Mouse (Mus musculus): Measurements from ENCODE around the gene Ccr7. TPM values are rescaled to one million over a fixed set of nuclear protein-coding genes. Genes with fewer than 3 reads are reported as not detected.
A peak's percentile ranks its signal among the peaks of the same experiment; 100 is the strongest.

Ccr7 gene
- polyA plus RNA-seq, 1 experiment from 2014 or later = 0.38 TPM

DNA sequence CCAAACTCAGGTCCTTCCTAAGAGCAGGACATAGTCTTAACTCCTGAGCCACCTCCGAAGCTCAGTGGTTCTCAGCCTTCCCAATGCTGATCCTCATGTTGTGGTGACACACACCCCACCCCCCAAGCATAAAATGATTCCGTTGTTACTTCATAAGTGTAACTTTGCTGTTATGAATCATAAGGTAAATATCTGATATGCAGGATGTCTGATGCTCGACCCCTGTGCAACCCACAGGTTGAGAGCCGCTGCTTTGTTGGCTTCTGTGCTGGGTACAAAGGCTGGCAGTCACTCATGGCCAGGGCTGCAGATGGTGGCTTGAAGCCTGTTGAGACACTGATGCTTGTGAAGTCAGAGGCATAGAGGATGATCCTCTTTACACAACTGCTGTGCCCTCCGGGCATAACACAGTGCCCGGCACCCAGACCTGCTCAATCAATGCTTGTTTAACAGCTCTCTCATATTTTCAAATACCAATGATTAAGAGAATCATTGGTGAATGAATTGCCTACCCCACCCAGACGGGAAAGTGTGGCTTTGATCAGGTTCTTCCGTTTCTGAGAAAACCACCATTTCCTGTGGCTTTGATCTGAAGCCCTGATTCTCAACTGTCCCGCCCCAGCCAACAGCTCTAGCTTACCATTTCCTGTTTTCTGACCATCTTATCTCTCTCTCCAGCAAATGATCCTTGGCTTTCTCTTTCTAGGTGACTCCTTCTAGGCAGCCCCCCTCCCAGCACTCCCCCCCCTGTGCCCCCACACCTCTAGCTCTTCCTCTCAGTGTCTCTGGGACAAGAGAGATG is 50.1 kb downstream of the Ccr7 start:
- no peaks in the 10 kb centered on the region for H3K27me3 ChIP-seq
- no peaks in the 10 kb centered on the region for H3K36me3 ChIP-seq
- WGBS = 63% methylated on average over 9 of the region's 9 CpGs
- H3K4me3 ChIP-seq = no peak overlapping the region
- no peak overlapping the region for H3K27ac ChIP-seq
- ATAC-seq (ENCODE audit: insufficient number of reproducible peaks, low FRiP score, low TSS enrichment, low read depth) = no peak
- H3K9ac ChIP-seq = no peak overlapping the region
- peaks cover 30% of the 10 kb centered on the region for H3K4me1 ChIP-seq
- no peak overlapping the region for H3K4me2 ChIP-seq
- no peaks in the 10 kb centered on the region for H3K9me3 ChIP-seq

DNA sequence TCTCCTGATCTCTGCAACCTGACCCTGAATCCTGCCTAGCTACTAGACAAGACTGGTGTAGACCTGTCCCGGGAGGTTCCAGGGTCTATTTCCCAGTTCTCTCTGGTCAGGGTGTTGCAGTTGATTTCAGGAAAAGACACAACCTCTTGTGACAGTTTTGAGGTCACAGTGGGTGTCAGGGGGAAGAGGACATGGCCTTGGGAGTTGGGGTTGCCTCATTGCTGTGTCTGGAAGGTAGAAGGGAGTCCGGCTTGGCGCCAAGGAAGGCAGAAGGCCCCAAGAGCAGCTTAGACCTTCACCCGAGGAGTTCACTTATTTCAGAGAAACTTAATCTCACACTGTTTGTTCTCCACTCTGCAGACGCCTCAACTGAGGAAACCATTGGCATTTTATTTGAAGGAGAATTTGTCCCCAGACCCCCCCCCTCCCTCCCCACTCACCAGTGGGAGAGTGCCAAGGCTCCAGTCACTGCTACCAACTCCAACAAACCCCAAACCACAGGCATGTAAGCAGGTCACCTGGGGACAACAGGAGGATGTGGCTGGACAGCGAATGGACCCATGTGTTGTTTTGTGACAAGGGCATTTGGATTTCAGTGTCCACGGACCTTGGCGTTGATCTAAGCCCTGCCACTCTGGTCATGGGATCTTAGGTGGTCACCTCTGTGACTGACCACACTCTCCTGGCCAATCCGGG is 52.2 kb downstream of the Ccr7 start:
- no peak for ATAC-seq (ENCODE audit: insufficient number of reproducible peaks, low FRiP score, low TSS enrichment, low read depth)
- H3K4me1 ChIP-seq = peaks cover 40% of the 10 kb centered on the region
- H3K9me3 ChIP-seq = no peaks in the 10 kb centered on the region
- H3K4me3 ChIP-seq = no peak overlapping the region
- no peaks in the 10 kb centered on the region for H3K36me3 ChIP-seq
- H3K4me2 ChIP-seq = no peak overlapping the region
- H3K9ac ChIP-seq = no peak overlapping the region
- 0 out of 2 replicates have a peak overlapping the region, but pooled peaks have one; percentile 14 for H3K27ac ChIP-seq
- WGBS = 75% methylated on average over 9 of the region's 9 CpGs
- no peaks in the 10 kb centered on the region for H3K27me3 ChIP-seq

DNA sequence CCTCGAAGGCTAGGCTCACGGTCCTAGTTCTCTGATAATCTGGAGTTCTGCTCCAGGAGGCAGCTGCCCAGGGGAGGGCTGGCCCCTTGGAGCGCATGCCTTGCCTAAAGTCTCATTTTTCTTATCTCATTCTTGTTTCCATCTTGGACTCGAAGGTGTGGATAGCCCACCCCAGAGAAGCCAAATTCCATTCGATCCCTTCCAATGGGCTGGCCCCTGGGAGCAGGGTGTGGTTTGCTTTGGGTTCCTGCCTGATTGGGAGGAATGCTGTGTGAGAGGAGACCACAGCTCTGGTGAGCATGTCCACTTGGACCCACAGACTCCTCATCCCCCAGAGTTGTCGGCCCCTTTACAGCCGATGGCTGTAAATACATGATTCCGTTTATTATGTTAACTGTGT is 53.2 kb downstream of the Ccr7 start:
- Histone ChIP-seq H3K9me3 (no peaks in the 10 kb centered on the region), H3K4me2 (no peak overlapping the region), H3K27ac (no peak overlapping the region), H3K36me3 (no peaks in the 10 kb centered on the region), H3K4me3 (no peak overlapping the region), H3K27me3 (no peaks in the 10 kb centered on the region), H3K4me1 (peaks cover 40% of the 10 kb centered on the region), H3K9ac (no peak overlapping the region)
- WGBS = 61% methylated on average over 8 of the region's 8 CpGs
- no peak for ATAC-seq (ENCODE audit: insufficient number of reproducible peaks, low FRiP score, low TSS enrichment, low read depth)

DNA sequence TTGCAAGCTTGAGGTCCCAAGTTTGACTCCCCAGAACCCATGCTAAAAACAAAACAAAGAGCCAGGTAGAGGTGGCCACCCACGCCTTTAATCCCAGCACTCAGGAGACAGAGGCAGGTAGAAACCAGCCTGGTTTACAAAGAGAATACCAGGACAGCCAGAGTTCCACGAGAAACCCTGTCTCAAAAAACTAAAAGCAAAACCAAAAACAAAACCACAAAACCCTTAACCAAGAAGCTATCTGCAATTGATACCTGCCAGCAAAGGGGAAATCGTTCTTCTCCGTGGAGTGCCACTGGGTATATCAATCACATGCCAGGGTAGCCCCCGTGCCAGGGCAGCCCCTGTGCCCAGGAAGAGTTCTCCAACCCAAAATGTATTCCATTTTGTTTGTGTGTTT is 54.7 kb downstream of the Ccr7 start:
- Histone ChIP-seq H3K4me2 (no peak overlapping the region), H3K27me3 (no peaks in the 10 kb centered on the region), H3K4me3 (no peak overlapping the region), H3K4me1 (peaks cover 41% of the 10 kb centered on the region), H3K27ac (0 out of 2 replicates have a peak overlapping the region, but pooled peaks have one; percentile 11), H3K9ac (no peak overlapping the region), H3K36me3 (no peaks in the 10 kb centered on the region), H3K9me3 (no peaks in the 10 kb centered on the region)
- no peak for ATAC-seq (ENCODE audit: insufficient number of reproducible peaks, low FRiP score, low TSS enrichment, low read depth)
- WGBS = 80% methylated on average over 5 of the region's 5 CpGs

DNA sequence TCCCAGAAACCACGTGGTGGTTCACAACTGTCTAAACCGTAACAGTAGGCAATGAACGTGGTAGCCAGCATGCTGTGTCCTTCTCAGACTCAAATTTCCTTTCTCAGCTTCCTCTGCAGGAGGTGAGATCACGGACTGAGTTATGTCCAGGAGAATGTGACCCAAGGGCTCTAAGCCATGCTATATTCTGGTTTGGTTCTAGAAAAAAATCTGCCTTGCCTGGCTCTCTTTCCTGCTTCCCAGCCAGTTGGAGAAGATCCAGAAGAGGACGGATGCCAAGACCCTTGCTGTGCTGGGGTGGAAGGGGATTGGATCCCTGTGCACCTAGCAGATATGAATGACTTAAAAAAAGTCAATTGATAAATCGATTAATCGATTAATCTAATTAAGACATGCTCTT is 55.4 kb downstream of the Ccr7 start:
- peaks cover 46% of the 10 kb centered on the region for H3K4me1 ChIP-seq
- no peaks in the 10 kb centered on the region for H3K36me3 ChIP-seq
- H3K4me2 ChIP-seq = no peak overlapping the region
- no peaks in the 10 kb centered on the region for H3K9me3 ChIP-seq
- no peak overlapping the region for H3K4me3 ChIP-seq
- H3K27me3 ChIP-seq = no peaks in the 10 kb centered on the region
- ATAC-seq (ENCODE audit: insufficient number of reproducible peaks, low FRiP score, low TSS enrichment, low read depth) = no peak
- H3K9ac ChIP-seq = no peak overlapping the region
- WGBS = 67% methylated on average over 7 of the region's 7 CpGs
- 0 out of 2 replicates have a peak overlapping the region, but pooled peaks have one; percentile 11 for H3K27ac ChIP-seq

DNA sequence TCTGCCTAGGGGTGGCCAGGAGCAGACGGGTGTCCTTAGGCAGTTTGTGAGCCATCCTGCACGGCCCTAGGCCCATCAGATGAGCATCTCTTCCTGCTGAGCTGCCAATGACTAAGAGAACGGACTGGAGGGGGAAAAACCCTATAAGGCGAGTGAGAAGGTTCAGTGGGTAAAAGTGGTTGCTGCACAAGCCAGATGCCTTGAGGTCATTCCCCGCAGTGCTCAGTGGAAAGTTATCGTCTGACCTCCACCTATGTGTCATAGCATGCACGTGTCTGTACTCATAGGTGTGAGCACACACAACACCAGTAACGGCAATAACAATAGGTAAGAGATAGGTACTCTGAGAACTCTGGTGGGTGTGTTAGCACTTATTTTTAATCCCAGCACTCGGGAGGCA is 56.0 kb downstream of the Ccr7 start:
- Histone ChIP-seq H3K27ac (peak overlapping the region; percentile 70; the same call in 1 of the 2 replicates), H3K9me3 (no peaks in the 10 kb centered on the region), H3K4me2 (no peak overlapping the region), H3K36me3 (no peaks in the 10 kb centered on the region), H3K9ac (no peak overlapping the region), H3K4me1 (peaks cover 46% of the 10 kb centered on the region), H3K4me3 (no peak overlapping the region), H3K27me3 (no peaks in the 10 kb centered on the region)
- 86% methylated on average over 9 of the region's 9 CpGs for WGBS
- no peak for ATAC-seq (ENCODE audit: insufficient number of reproducible peaks, low FRiP score, low TSS enrichment, low read depth)

DNA sequence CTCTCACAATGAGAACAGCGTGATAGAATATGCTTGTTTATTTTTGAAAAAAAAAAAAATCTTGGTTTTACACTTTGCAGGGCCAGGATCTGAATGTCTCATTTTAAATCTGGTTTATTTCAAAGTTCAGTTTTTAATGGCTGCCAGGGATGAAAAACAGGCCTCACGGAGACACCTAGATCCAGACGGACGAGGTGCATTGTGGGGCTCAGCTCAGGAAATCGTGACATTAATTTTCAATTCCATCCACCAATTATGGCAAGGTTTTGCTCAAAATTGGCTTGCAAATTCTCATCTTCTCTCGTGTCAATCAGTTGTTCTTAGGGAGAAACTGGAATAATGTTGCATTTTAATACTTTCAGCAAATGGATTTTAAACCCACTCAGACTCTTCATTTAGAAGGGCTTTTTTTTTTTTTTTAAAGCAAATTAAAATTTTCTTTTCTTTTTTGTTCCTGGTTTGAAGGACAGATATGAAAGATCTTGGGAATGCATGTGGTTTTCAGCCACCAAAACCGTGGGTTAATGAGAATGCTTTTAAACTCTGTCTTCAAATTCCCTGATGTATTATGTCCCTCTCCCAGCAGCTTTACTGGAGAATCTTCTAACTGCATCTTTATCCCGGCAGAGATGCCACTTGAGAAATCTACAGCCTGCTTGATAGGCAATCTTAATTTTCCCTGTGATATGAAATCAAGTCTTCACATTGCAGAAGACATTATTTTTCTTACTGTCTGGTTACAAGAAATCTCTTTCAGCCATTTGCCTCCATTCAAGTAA is 57.7 kb downstream of the Ccr7 start:
- H3K27ac ChIP-seq = peak overlapping the region; percentile 70
- no peak overlapping the region for H3K4me2 ChIP-seq
- WGBS = 37% methylated on average over 8 of the region's 8 CpGs
- no peak overlapping the region for H3K4me3 ChIP-seq
- H3K4me1 ChIP-seq = peaks cover 43% of the 10 kb centered on the region
- H3K36me3 ChIP-seq = no peaks in the 10 kb centered on the region
- no peaks in the 10 kb centered on the region for H3K27me3 ChIP-seq
- no peaks in the 10 kb centered on the region for H3K9me3 ChIP-seq
- no peak for ATAC-seq (ENCODE audit: insufficient number of reproducible peaks, low FRiP score, low TSS enrichment, low read depth)
- H3K9ac ChIP-seq = no peak overlapping the region

DNA sequence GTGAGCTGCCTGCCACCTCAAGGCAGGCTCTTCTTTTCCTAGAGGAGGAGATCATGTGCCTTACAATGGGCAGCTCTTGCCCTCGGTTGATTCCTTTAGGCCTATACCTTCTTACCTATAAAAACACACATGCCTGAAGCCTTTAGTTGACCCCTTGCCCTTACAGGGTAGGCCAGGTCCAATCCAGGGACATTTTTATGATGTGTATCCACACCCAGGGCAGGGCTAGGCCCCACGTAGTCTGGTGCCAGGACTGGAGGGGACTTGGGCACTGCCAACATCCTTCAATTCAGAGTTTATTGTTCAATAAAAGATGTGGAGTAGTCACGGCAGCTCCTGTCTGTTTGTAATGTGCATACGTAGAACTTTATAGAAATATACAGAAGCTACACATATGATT is 58.5 kb downstream of the Ccr7 start:
- H3K36me3 ChIP-seq = no peaks in the 10 kb centered on the region
- H3K4me3 ChIP-seq = no peak overlapping the region
- no peaks in the 10 kb centered on the region for H3K27me3 ChIP-seq
- H3K9me3 ChIP-seq = no peaks in the 10 kb centered on the region
- no peak overlapping the region for H3K9ac ChIP-seq
- peaks cover 40% of the 10 kb centered on the region for H3K4me1 ChIP-seq
- peak overlapping the region; percentile 81 for H3K27ac ChIP-seq
- no peak for ATAC-seq (ENCODE audit: insufficient number of reproducible peaks, low FRiP score, low TSS enrichment, low read depth)
- H3K4me2 ChIP-seq = no peak overlapping the region
- WGBS = 37% methylated on average over 4 of the region's 4 CpGs

DNA sequence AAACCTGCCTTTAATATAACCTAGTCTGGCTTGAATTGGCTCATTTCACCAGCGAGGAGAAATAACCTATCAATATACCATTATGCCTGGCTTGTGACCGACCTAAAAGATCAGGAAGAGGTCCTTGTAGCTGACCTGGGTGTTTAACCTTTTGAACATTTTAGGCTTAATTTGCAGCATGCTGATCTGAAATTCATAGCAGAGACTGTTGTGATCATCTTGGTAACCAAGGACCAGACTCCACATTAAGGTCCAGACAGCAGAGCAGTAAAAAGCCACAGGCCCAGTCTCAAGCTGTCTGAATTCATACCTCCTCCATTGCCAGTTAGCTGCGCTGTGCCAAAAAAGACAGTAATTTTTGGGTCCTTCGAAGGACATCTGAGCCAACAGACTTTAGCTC is 59.1 kb downstream of the Ccr7 start:
- Histone ChIP-seq H3K9me3 (no peaks in the 10 kb centered on the region), H3K4me3 (no peak overlapping the region), H3K36me3 (no peaks in the 10 kb centered on the region), H3K4me1 (peaks cover 39% of the 10 kb centered on the region), H3K27ac (peak overlapping the region; percentile 81), H3K4me2 (no peak overlapping the region), H3K9ac (no peak overlapping the region), H3K27me3 (no peaks in the 10 kb centered on the region)
- WGBS = 24% methylated on average over 4 of the region's 4 CpGs
- no peak for ATAC-seq (ENCODE audit: insufficient number of reproducible peaks, low FRiP score, low TSS enrichment, low read depth)

DNA sequence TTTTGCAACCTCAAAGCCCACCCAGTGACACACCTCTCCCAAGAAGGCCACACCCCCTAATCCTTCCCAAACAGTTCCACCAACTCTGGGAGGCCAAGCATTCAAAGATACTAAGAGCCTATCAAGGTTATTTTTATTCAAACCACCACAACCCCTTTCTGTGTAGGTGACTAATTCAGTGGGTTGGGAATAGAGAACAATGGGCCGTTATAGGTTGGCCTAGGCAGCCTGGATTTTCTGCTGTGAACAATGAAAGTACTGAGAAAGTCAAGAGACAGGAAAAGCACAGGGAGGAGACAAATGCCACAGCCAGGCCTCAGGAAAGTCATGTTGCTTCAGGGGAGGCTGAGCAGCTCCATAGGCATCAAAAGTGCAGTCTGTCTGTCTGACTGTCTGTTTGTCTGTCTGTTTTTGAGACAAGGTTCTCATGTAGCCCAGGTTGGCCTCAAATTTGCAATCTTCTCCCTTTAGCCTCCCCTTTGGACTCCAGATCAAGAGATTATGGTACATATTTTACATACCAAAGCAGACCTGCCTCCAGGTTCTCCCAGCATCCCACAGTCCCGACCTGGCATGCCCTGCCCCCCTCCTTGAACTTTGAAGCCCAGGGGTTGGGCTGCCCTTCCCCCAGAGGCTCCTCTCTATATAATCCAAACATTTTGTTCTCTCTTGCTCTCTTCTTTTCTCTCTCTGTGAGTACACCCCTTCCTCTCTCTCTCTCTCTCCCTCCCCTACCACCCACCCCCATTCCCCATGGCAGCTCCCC is 59.8 kb downstream of the Ccr7 start:
- 37% methylated on average over 2 of the region's 2 CpGs for WGBS
- Histone ChIP-seq H3K36me3 (no peaks in the 10 kb centered on the region), H3K4me1 (peaks cover 34% of the 10 kb centered on the region), H3K27ac (peak overlapping the region; percentile 67), H3K9ac (no peak overlapping the region), H3K27me3 (no peaks in the 10 kb centered on the region), H3K4me2 (no peak overlapping the region), H3K9me3 (no peaks in the 10 kb centered on the region), H3K4me3 (no peak overlapping the region)
- no peak for ATAC-seq (ENCODE audit: insufficient number of reproducible peaks, low FRiP score, low TSS enrichment, low read depth)
